Mouse (Mus musculus): ENCODE results near the gene Nuak1. TPM values are rescaled to one million over a fixed set of nuclear protein-coding genes. Genes with fewer than 3 reads are reported as not detected.

The Nuak1 gene
- total and polyA plus RNA-seq, 2 experiments from 2014 or later = 1.7 to 36.8 TPM

DNA sequence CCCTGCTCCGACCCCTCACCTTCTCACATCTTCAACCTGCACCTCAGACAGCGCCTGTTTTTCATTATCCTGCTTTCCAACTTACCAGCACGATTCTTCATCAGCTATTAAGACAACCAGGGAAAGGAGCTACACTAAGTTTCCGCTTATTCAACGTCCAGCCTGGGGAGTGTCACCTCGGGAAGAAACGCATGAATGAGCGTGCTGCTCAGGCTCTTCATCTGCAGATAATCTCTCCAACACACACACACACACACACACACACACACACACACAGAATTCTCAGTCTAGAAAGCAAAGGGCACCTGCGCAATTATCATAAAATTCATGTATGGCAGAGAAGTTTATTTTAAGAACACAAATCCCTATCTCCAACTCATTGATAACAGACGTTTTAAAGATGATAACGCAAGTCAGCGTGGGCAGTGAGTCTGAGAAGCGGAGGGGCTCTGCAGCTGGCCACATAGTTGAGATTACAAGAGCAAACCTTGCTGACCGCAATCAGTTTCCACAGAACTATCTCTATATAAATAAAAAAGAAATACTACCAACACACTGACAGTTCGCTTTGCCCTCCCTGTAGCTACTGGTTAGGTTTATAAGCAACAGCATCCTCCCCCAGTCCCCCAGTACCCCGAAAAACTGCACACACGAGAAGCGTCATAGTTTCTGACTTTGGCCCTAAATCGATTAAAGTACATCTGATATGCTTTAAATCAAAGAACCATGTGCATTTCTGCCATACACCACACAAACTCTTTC, 1.8 kb downstream of the Nuak1 start:
- 12% methylated on average over 19 of the region's 19 CpGs for WGBS
- H3K27ac ChIP-seq (ENCODE audit: low read depth) = peak overlapping the region; percentile 99

DNA sequence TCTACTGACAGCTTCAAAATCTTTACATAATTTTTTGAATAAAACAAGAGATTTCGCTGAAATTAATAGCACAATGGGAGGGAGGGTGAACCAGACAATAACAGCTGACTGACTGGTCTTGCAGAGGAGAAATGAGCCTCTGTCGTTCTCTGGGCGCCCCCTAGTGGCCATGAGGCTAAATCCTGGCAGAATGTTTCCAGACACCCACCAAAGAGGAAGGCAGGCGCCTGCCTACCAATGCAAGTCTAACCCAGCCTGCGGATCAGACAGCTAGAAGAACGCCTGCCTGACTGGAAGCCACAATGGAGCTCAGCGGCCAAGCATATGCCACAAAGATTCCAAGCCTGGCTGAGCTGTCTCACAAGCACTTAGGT, 2.4 kb downstream of the Nuak1 start:
- peak overlapping the region; percentile 99 for H3K9ac ChIP-seq (replicated peaks; ENCODE audit: low read depth, low read length)
- no peaks in the 10 kb centered on the region for H3K9me3 ChIP-seq (replicated peaks; ENCODE audit: control insufficient read depth, low read length)
- 0 out of 2 replicates have a peak, but pooled peaks have one; percentile 10 for TF ChIP-seq EP300 (IDR thresholded peaks at IDR 0.05; ENCODE audit: low read depth)
- TF ChIP-seq CTCF (IDR thresholded peaks at IDR 0.05; ENCODE audit: low read depth) = peak; percentile 95
- peak; percentile 94 for DNase-seq (ENCODE audit: low spot score)
- peaks cover 33% of the 10 kb centered on the region for H3K4me1 ChIP-seq (ENCODE audit: control insufficient read depth, insufficient read depth)
- no peaks in the 10 kb centered on the region for H3K27me3 ChIP-seq (ENCODE audit: control insufficient read depth, insufficient read depth, low read length)
- peak overlapping the region; percentile 99 for H3K27ac ChIP-seq (ENCODE audit: low read depth)
- peak overlapping the region; percentile 95 for H3K4me2 ChIP-seq (ENCODE audit: low read depth, low read length)
- peak overlapping the region; percentile 95 for H3K4me3 ChIP-seq (ENCODE audit: low read depth, low read length)
- 0 out of 2 replicates have a peak, but pooled peaks cover 6% of the 10 kb centered on the region for H3K36me3 ChIP-seq (replicated peaks; ENCODE audit: control insufficient read depth, insufficient read depth, low read length)
- under 1% methylated on average over 7 of the region's 7 CpGs for WGBS
- ATAC-seq (ENCODE audit: insufficient read depth, low read depth) = peak; percentile 12; the same call in 1 of the 2 replicates

More for the DNA sequence above, 1.8 kb downstream of the Nuak1 start:
- DNase-seq (ENCODE audit: low spot score) (no peak), ATAC-seq (ENCODE audit: insufficient read depth, low read depth) (no peak)
- TF ChIP-seq CTCF (IDR thresholded peaks at IDR 0.05; ENCODE audit: low read depth) (no peak), EP300 (IDR thresholded peaks at IDR 0.05; ENCODE audit: low read depth) (no peak)
- H3K9me3 ChIP-seq (replicated peaks; ENCODE audit: control insufficient read depth, low read length) = no peaks in the 10 kb centered on the region
- peak overlapping the region; percentile 95 for H3K4me2 ChIP-seq (ENCODE audit: low read depth, low read length)
- no peaks in the 10 kb centered on the region for H3K36me3 ChIP-seq (replicated peaks; ENCODE audit: control insufficient read depth, insufficient read depth, low read length)
- no peaks in the 10 kb centered on the region for H3K27me3 ChIP-seq (ENCODE audit: control insufficient read depth, insufficient read depth, low read length)
- H3K4me1 ChIP-seq (ENCODE audit: control insufficient read depth, insufficient read depth) = peaks cover 33% of the 10 kb centered on the region
- H3K9ac ChIP-seq (replicated peaks; ENCODE audit: low read depth, low read length) = peak overlapping the region; percentile 99
- H3K4me3 ChIP-seq (ENCODE audit: low read depth, low read length) = peak overlapping the region; percentile 95

DNA sequence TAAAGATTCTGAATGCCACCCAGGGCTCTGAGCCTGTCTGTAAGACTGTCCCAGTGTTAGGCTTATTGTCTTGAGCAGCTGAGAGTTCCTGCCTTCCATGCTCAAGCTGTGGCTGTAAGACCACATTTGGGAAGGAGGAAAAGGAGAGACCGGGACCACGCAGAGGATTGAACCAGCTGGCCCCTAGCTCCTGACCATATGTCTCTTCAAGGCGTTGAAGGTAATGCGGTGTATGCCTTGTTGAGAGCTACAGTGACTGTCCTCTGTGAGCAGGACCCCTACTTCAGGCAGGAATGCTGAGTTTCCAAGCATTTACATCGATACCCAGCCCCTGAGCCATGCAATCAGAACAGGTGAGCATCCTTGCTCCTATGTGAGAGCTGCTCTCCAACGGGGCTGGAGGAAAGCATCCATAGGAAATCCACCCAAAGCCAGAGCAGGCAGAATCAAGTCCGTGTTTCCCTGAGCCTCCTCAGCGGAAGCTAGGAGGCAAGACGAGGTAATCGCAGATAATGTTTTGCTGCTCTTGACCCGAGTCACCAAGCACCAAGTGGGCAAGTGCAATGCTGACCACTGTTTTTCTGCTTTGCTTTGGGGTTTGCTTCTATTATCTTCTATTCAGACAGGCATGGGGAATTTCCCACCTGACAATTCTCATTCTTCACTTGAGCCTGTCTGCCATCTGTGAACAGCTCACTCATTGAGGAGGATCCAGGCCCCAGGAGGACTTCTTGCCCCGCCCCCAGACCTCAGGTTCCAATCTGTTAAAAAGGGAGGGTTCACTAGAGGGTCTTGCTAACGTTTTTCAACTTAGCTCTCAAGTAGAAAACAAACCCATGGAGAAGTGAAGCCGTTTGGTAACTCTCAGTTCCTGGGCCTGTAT, 3.0 kb downstream of the Nuak1 start:
- Histone ChIP-seq H3K36me3 (replicated peaks; ENCODE audit: control insufficient read depth, insufficient read depth, low read length) (0 out of 2 replicates have a peak, but pooled peaks cover 6% of the 10 kb centered on the region), H3K9ac (replicated peaks; ENCODE audit: low read depth, low read length) (peak overlapping the region; percentile 44), H3K4me3 (ENCODE audit: low read depth, low read length) (peak overlapping the region; percentile 95), H3K4me2 (ENCODE audit: low read depth, low read length) (peak overlapping the region; percentile 95), H3K27ac (ENCODE audit: low read depth) (0 out of 2 replicates have a peak overlapping the region, but pooled peaks have one; percentile 22), H3K4me1 (ENCODE audit: control insufficient read depth, insufficient read depth) (peaks cover 27% of the 10 kb centered on the region), H3K27me3 (ENCODE audit: control insufficient read depth, insufficient read depth, low read length) (no peaks in the 10 kb centered on the region), H3K9me3 (replicated peaks; ENCODE audit: control insufficient read depth, low read length) (no peaks in the 10 kb centered on the region)
- WGBS = 37% methylated on average over 14 of the region's 14 CpGs
- no peak for TF ChIP-seq EP300 (IDR thresholded peaks at IDR 0.05; ENCODE audit: low read depth)
- DNase-seq (ENCODE audit: low spot score) = no peak
- no peak for ATAC-seq (ENCODE audit: insufficient read depth, low read depth)

DNA sequence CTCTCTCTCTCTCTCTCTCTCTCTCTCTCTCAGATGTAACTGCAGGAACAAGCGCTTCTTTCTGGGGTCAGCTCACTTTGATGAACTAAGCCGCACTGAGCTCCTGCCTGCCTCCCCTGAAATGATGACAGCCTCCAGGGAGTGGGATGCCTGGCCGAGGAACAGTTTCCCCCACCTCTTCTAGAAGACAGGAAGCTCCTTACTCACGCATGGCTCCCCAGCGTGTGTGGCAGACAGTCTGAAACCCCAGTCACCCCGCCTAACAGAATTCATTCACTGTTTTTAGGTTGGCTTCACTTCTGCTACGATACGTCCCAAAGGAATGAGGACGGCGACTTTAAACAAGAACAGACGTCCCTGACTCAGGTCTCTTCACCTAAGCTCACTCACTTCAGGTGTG, 4.5 kb downstream of the Nuak1 start:
- Histone ChIP-seq H3K36me3 (replicated peaks; ENCODE audit: control insufficient read depth, insufficient read depth, low read length) (peaks cover 6% of the 10 kb centered on the region; the same call in 1 of the 2 replicates), H3K9ac (replicated peaks; ENCODE audit: low read depth, low read length) (no peak overlapping the region), H3K4me3 (ENCODE audit: low read depth, low read length) (no peak overlapping the region), H3K4me1 (ENCODE audit: control insufficient read depth, insufficient read depth) (peaks cover 16% of the 10 kb centered on the region; the same call in 1 of the 2 replicates), H3K4me2 (ENCODE audit: low read depth, low read length) (no peak overlapping the region; the same call in 1 of the 2 replicates), H3K27ac (ENCODE audit: low read depth) (no peak overlapping the region), H3K27me3 (ENCODE audit: control insufficient read depth, insufficient read depth, low read length) (no peaks in the 10 kb centered on the region), H3K9me3 (replicated peaks; ENCODE audit: control insufficient read depth, low read length) (no peaks in the 10 kb centered on the region)
- DNase-seq (ENCODE audit: low spot score) (no peak), ATAC-seq (ENCODE audit: insufficient read depth, low read depth) (no peak)
- 65% methylated on average over 11 of the region's 11 CpGs for WGBS
- TF ChIP-seq EP300 (IDR thresholded peaks at IDR 0.05; ENCODE audit: low read depth) (no peak), CTCF (IDR thresholded peaks at IDR 0.05; ENCODE audit: low read depth) (no peak)

DNA sequence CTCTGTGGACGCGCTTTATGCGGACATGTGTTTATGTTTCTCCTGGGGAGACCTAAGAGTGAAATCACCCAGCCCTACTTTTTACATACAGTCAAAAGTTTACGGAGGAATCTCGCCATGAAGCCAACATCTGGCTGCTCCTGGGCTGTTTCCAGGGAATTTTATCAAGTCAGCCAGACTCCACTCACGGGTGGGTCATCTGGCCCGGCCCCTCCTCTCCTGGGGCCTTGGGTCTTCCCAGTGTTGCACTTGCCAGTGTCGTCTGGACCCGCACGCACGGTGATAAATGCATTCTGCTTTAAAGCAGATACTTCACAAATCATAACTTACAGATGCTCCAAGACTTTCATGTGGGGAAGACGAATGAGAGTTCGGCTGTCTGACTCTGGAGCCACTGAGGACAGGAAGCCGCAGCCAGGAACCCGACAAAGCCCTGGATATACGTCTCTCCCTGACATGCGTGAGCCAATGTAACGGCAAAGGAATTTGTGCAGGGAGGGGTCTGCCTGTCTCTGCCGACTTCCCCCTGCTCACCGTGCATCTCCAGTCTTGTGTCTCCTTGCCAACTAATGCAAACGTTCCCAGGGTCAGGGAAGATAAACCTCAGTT, 7.1 kb downstream of the Nuak1 start:
- H3K4me3 ChIP-seq (ENCODE audit: low read depth, low read length) = no peak overlapping the region
- ATAC-seq (ENCODE audit: insufficient read depth, low read depth) (no peak), DNase-seq (ENCODE audit: low spot score) (no peak)
- no peak overlapping the region for H3K27ac ChIP-seq (ENCODE audit: low read depth)
- no peaks in the 10 kb centered on the region for H3K27me3 ChIP-seq (ENCODE audit: control insufficient read depth, insufficient read depth, low read length)
- H3K9ac ChIP-seq (replicated peaks; ENCODE audit: low read depth, low read length) = no peak overlapping the region
- peaks cover 6% of the 10 kb centered on the region; the same call in 1 of the 2 replicates for H3K36me3 ChIP-seq (replicated peaks; ENCODE audit: control insufficient read depth, insufficient read depth, low read length)
- 44% methylated on average over 21 of the region's 21 CpGs for WGBS
- no peak for TF ChIP-seq EP300 (IDR thresholded peaks at IDR 0.05; ENCODE audit: low read depth)
- no peak for TF ChIP-seq CTCF (IDR thresholded peaks at IDR 0.05; ENCODE audit: low read depth)
- H3K9me3 ChIP-seq (replicated peaks; ENCODE audit: control insufficient read depth, low read length) = no peaks in the 10 kb centered on the region
- no peak overlapping the region for H3K4me2 ChIP-seq (ENCODE audit: low read depth, low read length)
- peaks cover 16% of the 10 kb centered on the region; the same call in 1 of the 2 replicates for H3K4me1 ChIP-seq (ENCODE audit: control insufficient read depth, insufficient read depth)
